In genomic region chr9:92270927-92271326, GRCm38 (mm10) we compare ENCODE assay signal across 8 mouse cellular contexts. TPM values are rescaled to one million over a fixed set of nuclear protein-coding genes. Genes with fewer than 3 reads are reported as not detected.
DNase-seq lines count a peak whose midpoint lies in the region; ATAC-seq and TF ChIP-seq lines count a peak whose summit lies in the region.
"Had no signal": no experiment of that assay in that cellular context is flagged by ENCODE, and none has a peak within 500 bp of the region (broad histone marks: within the 10 kb centered on the region; RNA-seq: fewer than 3 reads in every experiment).

No protein-coding gene starts in this region.

- ATAC-seq in liver, postnatal 0 days, result no peak
- ATAC-seq in forebrain, postnatal 0 days, result no peak
- no peak for ATAC-seq in frontal cortex, adult (ENCODE audit: low TSS enrichment)

- H3K27me3 ChIP-seq in liver, postnatal 0 days (ENCODE audit: insufficient read depth, low read length), result no peaks in the 10 kb centered on the region
- no peaks in the 10 kb centered on the region for H3K27me3 ChIP-seq in forebrain, postnatal 0 days (ENCODE audit: insufficient read depth, low read length)

- H3K4me1 ChIP-seq in liver, postnatal 0 days (ENCODE audit: insufficient read depth), result peaks cover 30% of the 10 kb centered on the region
- H3K4me1 ChIP-seq in forebrain, postnatal 0 days (ENCODE audit: insufficient read depth), result no peaks in the 10 kb centered on the region

- H3K4me3 ChIP-seq in liver, postnatal 0 days (ENCODE audit: low read depth, low read length), result no peak overlapping the region
- no peak overlapping the region for H3K4me3 ChIP-seq in forebrain, postnatal 0 days (ENCODE audit: low read depth, low read length)

- WGBS in liver, postnatal 0 days (ENCODE audit: insufficient replicate concordance), result 59% methylated on average over 4 of the region's 4 CpGs
- 59% methylated on average over 4 of the region's 4 CpGs for whole genome bisulfite sequencing in forebrain, postnatal 0 days

- H3K27ac ChIP-seq in liver, postnatal 0 days (ENCODE audit: low read depth), result peak overlapping the region; percentile 24; the same call in 1 of the 2 replicates
- no peak overlapping the region for H3K27ac ChIP-seq in forebrain, postnatal 0 days (ENCODE audit: low read depth, low read length)

- no peak for TF ChIP-seq EP300 in liver, postnatal 0 days (IDR thresholded peaks at IDR 0.05; ENCODE audit: low read depth)

- H3K36me3 ChIP-seq in liver, postnatal 0 days (replicated peaks; ENCODE audit: insufficient read depth, low read length), result peaks cover 6% of the 10 kb centered on the region; the same call in 1 of the 2 replicates
- H3K36me3 ChIP-seq in forebrain, postnatal 0 days (ENCODE audit: insufficient read depth), result no peaks in the 10 kb centered on the region

- TF ChIP-seq POLR2A in brain, embryonic 14.5 days (IDR thresholded peaks at IDR 0.05; ENCODE audit: borderline replicate concordance, extremely low read depth, insufficient read depth, insufficient read length, poor library complexity, severe bottlenecking), result no peak

- H3K9ac ChIP-seq in liver, postnatal 0 days (replicated peaks), result no peak overlapping the region
- H3K9ac ChIP-seq in forebrain, postnatal 0 days, result no peak overlapping the region

- TF ChIP-seq CTCF in brain, embryonic 14.5 days (IDR thresholded peaks at IDR 0.05; ENCODE audit: borderline replicate concordance, extremely low read depth, insufficient read depth, insufficient read length), result no peak
- TF ChIP-seq CTCF in liver, postnatal 0 days (IDR thresholded peaks at IDR 0.05; ENCODE audit: low read depth), result no peak
- TF ChIP-seq CTCF in forebrain, postnatal 0 days (IDR thresholded peaks at IDR 0.05; ENCODE audit: low read depth), result no peak

- H3K4me2 ChIP-seq in liver, postnatal 0 days (ENCODE audit: low read depth, low read length), result no peak overlapping the region
- no peak overlapping the region for H3K4me2 ChIP-seq in forebrain, postnatal 0 days (ENCODE audit: low read depth)

- peak; percentile 16 for DNase-seq in thymus, postnatal 4 days
- DNase-seq in thymus, adult 18-20 months, result no peak
- peak; percentile 39 for DNase-seq in brain, embryonic 14.5 days (ENCODE audit: low read depth)
- peak; percentile 60 to 85 for DNase-seq in heart, adult 9 months (ENCODE audit: low spot score in 2 of 2)
- peak; percentile 77 for DNase-seq in liver, postnatal 0 days
- no peak for DNase-seq in forebrain, postnatal 0 days

- H3K9me3 ChIP-seq in liver, postnatal 0 days (ENCODE audit: low read length), result no peaks in the 10 kb centered on the region
- H3K9me3 ChIP-seq in forebrain, postnatal 0 days (ENCODE audit: low read length), result no peaks in the 10 kb centered on the region

RNA-seq across cellular contexts. Expression of gene Plscr2, which starts 4.5 kb away (rescaled TPM):
- polyA plus RNA-seq in brain, embryonic 14.5 days (2012; rRNA removed), result 0.29 and 0.46 TPM in 2 replicates
- 2.2 and 2.3 TPM in 2 replicates for polyA plus RNA-seq in liver, postnatal 0 days (2015; fragmentation: Nextera tagmentation; extraction: Ambion mirVana)
- 1.7 and 2.7 TPM in 2 replicates for total RNA-seq in forebrain, postnatal 0 days (2014; rRNA removed)
- polyA plus RNA-seq in forebrain, postnatal 0 days (2015; fragmentation: Nextera tagmentation; extraction: Ambion mirVana), result 2.0 and 2.1 TPM in 2 replicates

RNA-seq across cellular contexts. Expression of gene Plscr1, which starts 21.4 kb away (rescaled TPM):
- 5.2 and 5.3 TPM in 2 replicates for polyA plus RNA-seq in brain, embryonic 14.5 days (2012; rRNA removed)
- polyA plus RNA-seq in liver, postnatal 0 days (2015; fragmentation: Nextera tagmentation; extraction: Ambion mirVana), result 38.8 and 47.1 TPM in 2 replicates
- total RNA-seq in forebrain, postnatal 0 days (2014; rRNA removed), result 5.1 and 6.9 TPM in 2 replicates
- polyA plus RNA-seq in forebrain, postnatal 0 days (2015; fragmentation: Nextera tagmentation; extraction: Ambion mirVana), result 5.0 and 6.1 TPM in 2 replicates

RNA-seq across cellular contexts. Expression of gene 1700057G04Rik, which starts 38.2 kb away (rescaled TPM):
- not detected in 2 replicates for polyA plus RNA-seq in brain, embryonic 14.5 days (2012; rRNA removed)
- not detected in 2 replicates for polyA plus RNA-seq in liver, postnatal 0 days (2015; fragmentation: Nextera tagmentation; extraction: Ambion mirVana)
- total RNA-seq in forebrain, postnatal 0 days (2014; rRNA removed), result not detected in 2 replicates
- not detected in 2 replicates for polyA plus RNA-seq in forebrain, postnatal 0 days (2015; fragmentation: Nextera tagmentation; extraction: Ambion mirVana)
- total RNA-seq: left cerebral cortex, adult 18-20 months had no signal

Comparison
In these comparisons a context has a peak if more than half of its experiments do, and no peak if none do; other contexts are left out.
1. DNase-seq: peak in thymus, postnatal 4 days (single experiment), brain, embryonic 14.5 days (single experiment), heart, adult 9 months (2 of 2) and liver, postnatal 0 days (single experiment); none in thymus, adult 18-20 months (0 of 2) and forebrain, postnatal 0 days (single experiment).